Mouse (Mus musculus): ENCODE results near the gene Asl.

- TF ChIP-seq POLR2A (IDR thresholded peaks at IDR 0.05; ENCODE audit: insufficient read depth, low read depth, low read length) (no peak), CTCF (IDR thresholded peaks at IDR 0.05) (no peak), EP300 (IDR thresholded peaks at IDR 0.05; ENCODE audit: insufficient read depth, low read depth, low read length) (no peak)
Measured at GRCm38 (mm10) chr5:129971491-129971890, 57.6 kb downstream of the Asl start.

Measured in heart, adult 2 months (tissue).